ENCODE assay signal across 8 mouse cellular contexts in genomic region chr7:136060339-136061073, GRCm38 (mm10).
DNase-seq lines count a peak whose midpoint lies in the region; ATAC-seq and TF ChIP-seq lines count a peak whose summit lies in the region.

No protein-coding gene starts in this region.

- H3K27ac ChIP-seq in embryonic facial prominence, embryonic 10.5 days (replicated peaks) = peak overlapping the region; percentile 88
- peak overlapping the region; percentile 46; the same call in 1 of the 2 replicates for H3K27ac ChIP-seq in heart, adult 2 months

- TF ChIP-seq EP300 in heart, adult 2 months (IDR thresholded peaks at IDR 0.05; ENCODE audit: insufficient read depth, low read depth, low read length) = no peak

- no peak for TF ChIP-seq POLR2A in heart, adult 2 months (IDR thresholded peaks at IDR 0.05; ENCODE audit: insufficient read depth, low read depth, low read length)

- TF ChIP-seq CTCF in heart, adult 2 months (IDR thresholded peaks at IDR 0.05) = peak; percentile 71

- no peaks in the 10 kb centered on the region for H3K9me3 ChIP-seq in embryonic facial prominence, embryonic 10.5 days

- no peaks in the 10 kb centered on the region for H3K27me3 ChIP-seq in embryonic facial prominence, embryonic 10.5 days (replicated peaks; ENCODE audit: low read depth, poor library complexity, severe bottlenecking)
- H3K27me3 ChIP-seq in heart, adult 2 months (ENCODE audit: control insufficient read depth, insufficient read depth, low read length) = no peaks in the 10 kb centered on the region

- intact Hi-C loops in heart, adult 2 months (cut with DNase I) = loop anchor here (2.0 to 5.0 kb wide), 4 partner anchors 72 to 1258 kb away; no protein-coding TSS in a partner anchor
- intact Hi-C loops in left cerebral cortex, postnatal 25 days (cut with DNase I) = loop anchor here (10.0 kb wide), 1 partner anchor 424 kb away; no protein-coding TSS in a partner anchor

- 8% methylated on average over 29 of the region's 29 CpGs for WGBS in embryonic facial prominence, embryonic 10.5 days
- 11% methylated on average over 29 of the region's 29 CpGs for WGBS in heart, adult 2 months

- H3K36me3 ChIP-seq in embryonic facial prominence, embryonic 10.5 days (replicated peaks) = no peaks in the 10 kb centered on the region
- no peaks in the 10 kb centered on the region for H3K36me3 ChIP-seq in heart, adult 2 months (ENCODE audit: control insufficient read depth, insufficient read depth, low read length)

- peaks cover 83% of the 10 kb centered on the region for H3K4me1 ChIP-seq in embryonic facial prominence, embryonic 10.5 days
- H3K4me1 ChIP-seq in heart, adult 2 months (ENCODE audit: control insufficient read depth, insufficient read depth, low read length) = peaks cover 1% of the 10 kb centered on the region; the same call in 1 of the 2 replicates

- peak overlapping the region; percentile 52 for H3K9ac ChIP-seq in heart, adult 2 months (ENCODE audit: low read depth, low read length)

- peak overlapping the region; percentile 47 for H3K4me3 ChIP-seq in embryonic facial prominence, embryonic 10.5 days
- peak overlapping the region; percentile 21 for H3K4me3 ChIP-seq in heart, adult 2 months

- 0 out of 2 replicates have a peak, but pooled peaks have one; percentile 8 for ATAC-seq in megakaryocyte, adult 5-6 weeks (ENCODE audit: poor library complexity, severe bottlenecking)

- peak; percentile 78 for DNase-seq in adrenal gland, postnatal 10 days
- peak; percentile 71 for DNase-seq in embryonic facial prominence, embryonic 10.5 days (ENCODE audit: low spot score)
- peak; percentile 66 to 72 for DNase-seq in heart, adult 2 months
- DNase-seq in kidney, adult 11 months = peak; percentile 75
- DNase-seq in left cerebral cortex, postnatal 25 days (ENCODE audit: low spot score in 2 of 2) = peak; percentile 60 to 64
- DNase-seq in right cerebral cortex, postnatal 25 days = peak; percentile 48
- no peak for DNase-seq in thymus, adult 18-20 months

- no peaks in the 10 kb centered on the region for H3K79me2 ChIP-seq in heart, adult 2 months (replicated peaks; ENCODE audit: control insufficient read depth, insufficient read depth, low read length)

Comparison
In these comparisons a context has a peak if more than half of its experiments do, and no peak if none do; other contexts are left out.
1. DNase-seq: peak in adrenal gland, postnatal 10 days (single experiment), embryonic facial prominence, embryonic 10.5 days (single experiment), heart, adult 2 months (2 of 2), kidney, adult 11 months (single experiment), left cerebral cortex, postnatal 25 days (2 of 2) and right cerebral cortex, postnatal 25 days (single experiment); none in thymus, adult 18-20 months (0 of 2).